Mouse (Mus musculus): ENCODE measurements around the gene Hsd3b2. TPM values are rescaled to one million over a fixed set of nuclear protein-coding genes. Genes with fewer than 3 reads are reported as not detected.

Hsd3b2 gene
- under 1 TPM in 1 of 2 experiments, not detected in 1; 0.11 TPM for total RNA-seq (2023)

GRCm38 (mm10) chr3:98724376-98724775 lies at the start of gene Hsd3b2:
Hsd3b2 (minus strand) TSS chr3:98724543.

Other genes with a start within 250 kb of the Hsd3b2 start
- gene Hsd3b4, start 214.0 kb downstream of the Hsd3b2 start, total RNA-seq (2023) = not detected
- not detected for gene Gm10681, start 135.7 kb downstream of the Hsd3b2 start, total RNA-seq (2023)
- not detected for gene Hsd3b5, start 94.3 kb downstream of the Hsd3b2 start, total RNA-seq (2023)
- not detected for gene Hsd3b3, start 38.6 kb upstream of the Hsd3b2 start, total RNA-seq (2023)
- gene Hsd3b6, start 89.9 kb upstream of the Hsd3b2 start, total RNA-seq (2023) = not detected
- gene Hsd3b1, start 135.3 kb upstream of the Hsd3b2 start, total RNA-seq (2023) = not detected
- not detected for gene Hao2, start 168.7 kb upstream of the Hsd3b2 start, total RNA-seq (2023)